Mouse (Mus musculus): ENCODE measurements at regions not wholly inside any gene's neighbourhood (a gene's known extent, or its start where the extent isn't known, plus 50 kb on each side); places are given as distances from the start of the nearest gene placed in this dataset.

DNA sequence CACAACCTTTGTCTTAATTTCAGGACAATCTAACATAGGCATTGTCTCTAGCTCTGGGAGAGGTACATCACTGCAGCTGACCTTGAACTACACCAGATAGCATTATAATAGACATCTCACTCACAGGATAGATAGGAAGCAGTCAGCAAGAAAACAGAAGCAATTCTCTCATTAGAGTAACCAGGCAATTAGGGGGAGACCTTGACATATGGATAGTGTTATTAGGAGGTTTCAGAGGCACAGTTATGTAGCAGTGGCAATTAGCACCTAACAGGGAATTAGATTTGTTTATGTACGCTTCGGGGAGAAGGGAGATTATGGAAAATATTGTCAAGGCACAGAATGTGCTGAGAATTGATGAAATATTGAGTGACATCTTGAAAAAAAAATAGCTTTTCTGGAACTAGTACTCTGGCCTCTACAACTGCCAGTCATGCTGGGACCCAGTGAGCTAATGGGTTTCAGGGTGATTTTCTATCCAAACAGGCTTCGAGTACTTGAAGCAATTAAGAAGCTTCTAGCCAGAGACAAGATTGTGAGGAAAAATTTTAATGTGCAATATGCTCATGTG, 216.8 kb upstream of the Aco1 start:
- Histone ChIP-seq H3K36me3 (ENCODE audit: control insufficient read depth, insufficient read depth, low read length) (no peaks in the 10 kb centered on the region), H3K4me1 (ENCODE audit: control insufficient read depth, insufficient read depth, low read length) (no peaks in the 10 kb centered on the region), H3K4me3 (ENCODE audit: low read depth, low read length) (no peak overlapping the region), H3K9me3 (replicated peaks; ENCODE audit: control insufficient read depth, low read length, poor library complexity, severe bottlenecking) (no peaks in the 10 kb centered on the region), H3K4me2 (ENCODE audit: low read length) (no peak overlapping the region), H3K27me3 (ENCODE audit: control insufficient read depth, insufficient read depth, low read depth, low read length) (no peaks in the 10 kb centered on the region), H3K9ac (ENCODE audit: low read depth, low read length) (no peak overlapping the region), H3K27ac (ENCODE audit: low read length) (no peak overlapping the region)
- WGBS, result 86% methylated on average over 3 of the region's 3 CpGs
- ATAC-seq, result no peak

DNA sequence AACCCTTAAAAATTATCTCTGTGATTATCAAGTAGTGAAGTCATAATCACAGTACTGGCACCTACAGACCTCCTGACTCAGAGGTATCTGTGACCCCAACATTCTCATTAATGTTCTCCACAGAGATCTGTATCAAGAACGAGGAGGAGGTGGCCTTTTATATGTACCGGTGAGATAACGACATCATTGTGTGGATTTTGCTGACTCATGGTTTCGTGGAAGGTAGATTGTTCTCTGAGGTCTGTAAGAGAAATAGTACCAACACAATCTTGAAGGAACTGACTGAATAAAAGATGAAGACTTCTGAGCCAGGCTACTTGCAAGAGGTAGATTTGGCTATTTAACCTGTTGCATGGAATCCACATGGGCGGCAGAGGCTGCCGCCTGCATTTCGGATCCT, 216.3 kb upstream of the Aco1 start:
- Histone ChIP-seq H3K9ac (ENCODE audit: low read depth, low read length) (no peak overlapping the region), H3K4me3 (ENCODE audit: low read depth, low read length) (no peak overlapping the region), H3K4me2 (ENCODE audit: low read length) (no peak overlapping the region), H3K27ac (ENCODE audit: low read length) (no peak overlapping the region), H3K9me3 (replicated peaks; ENCODE audit: control insufficient read depth, low read length, poor library complexity, severe bottlenecking) (no peaks in the 10 kb centered on the region), H3K36me3 (ENCODE audit: control insufficient read depth, insufficient read depth, low read length) (no peaks in the 10 kb centered on the region), H3K27me3 (ENCODE audit: control insufficient read depth, insufficient read depth, low read depth, low read length) (no peaks in the 10 kb centered on the region), H3K4me1 (ENCODE audit: control insufficient read depth, insufficient read depth, low read length) (no peaks in the 10 kb centered on the region)
- no peak for ATAC-seq
- 89% methylated on average over 7 of the region's 7 CpGs for WGBS

DNA sequence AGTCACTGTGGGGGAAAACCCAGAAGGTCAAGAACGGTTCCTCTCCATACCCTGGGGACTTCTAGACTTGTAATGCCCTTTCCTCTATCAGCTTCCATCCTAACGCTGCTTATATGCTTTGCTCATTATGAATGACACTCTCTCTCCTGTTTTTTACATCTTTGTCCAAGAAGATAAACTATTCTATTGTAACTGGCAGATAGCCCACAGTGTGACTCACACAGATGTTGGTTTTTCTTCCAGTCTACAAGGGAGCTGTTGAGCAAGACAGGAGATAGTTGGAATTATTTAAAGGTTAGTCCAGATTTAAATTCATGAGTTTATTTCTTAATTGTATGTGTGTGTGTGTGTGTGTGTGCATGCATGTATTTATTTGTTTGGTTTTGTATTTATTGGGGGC, 214.4 kb upstream of the Aco1 start:
- H3K4me3 ChIP-seq (ENCODE audit: low read depth, low read length), result no peak overlapping the region
- no peaks in the 10 kb centered on the region for H3K27me3 ChIP-seq (ENCODE audit: control insufficient read depth, insufficient read depth, low read depth, low read length)
- H3K4me2 ChIP-seq (ENCODE audit: low read length), result no peak overlapping the region
- no peak for ATAC-seq
- no peaks in the 10 kb centered on the region for H3K4me1 ChIP-seq (ENCODE audit: control insufficient read depth, insufficient read depth, low read length)
- no peak overlapping the region for H3K9ac ChIP-seq (ENCODE audit: low read depth, low read length)
- whole genome bisulfite sequencing, result 71% methylated on average over 2 of the region's 2 CpGs
- no peaks in the 10 kb centered on the region for H3K36me3 ChIP-seq (ENCODE audit: control insufficient read depth, insufficient read depth, low read length)
- H3K9me3 ChIP-seq (replicated peaks; ENCODE audit: control insufficient read depth, low read length, poor library complexity, severe bottlenecking), result no peaks in the 10 kb centered on the region
- no peak overlapping the region for H3K27ac ChIP-seq (ENCODE audit: low read length)

DNA sequence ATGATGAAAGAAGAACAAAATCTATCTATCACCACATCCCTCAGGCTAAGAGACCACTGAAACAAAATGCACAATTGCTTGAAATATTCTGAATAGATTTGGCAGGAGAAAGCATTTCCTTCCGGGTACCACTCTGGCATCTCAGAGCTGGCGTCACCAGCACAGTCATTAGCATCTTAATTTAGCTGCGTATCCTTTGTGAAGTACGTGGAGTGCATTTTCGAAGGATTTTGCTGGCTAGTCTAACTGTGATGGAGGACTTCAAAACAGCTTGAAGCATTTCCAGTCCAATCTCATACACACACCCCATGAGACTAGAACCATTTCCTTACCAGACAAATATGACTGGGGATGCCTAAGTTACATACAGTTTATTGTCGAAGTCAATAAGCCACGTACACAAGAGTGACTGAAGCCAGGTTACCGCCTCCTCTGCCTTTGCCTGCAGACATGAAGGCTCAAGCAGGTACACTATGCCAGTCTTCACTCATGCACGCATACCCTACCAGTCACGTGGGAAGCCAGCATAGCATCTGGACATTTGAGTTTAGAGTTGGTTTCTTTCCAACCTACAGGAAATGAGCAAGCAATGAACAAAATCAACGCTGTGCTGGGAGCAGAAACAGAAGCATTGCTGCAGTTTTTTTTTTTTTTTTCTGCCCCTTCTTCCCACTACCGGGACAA, 208.7 kb upstream of the Aco1 start:
- H3K4me2 ChIP-seq (ENCODE audit: low read length), result no peak overlapping the region
- 83% methylated on average over 12 of the region's 12 CpGs for WGBS
- H3K36me3 ChIP-seq (ENCODE audit: control insufficient read depth, insufficient read depth, low read length), result no peaks in the 10 kb centered on the region
- H3K9me3 ChIP-seq (replicated peaks; ENCODE audit: control insufficient read depth, low read length, poor library complexity, severe bottlenecking), result no peaks in the 10 kb centered on the region
- H3K9ac ChIP-seq (ENCODE audit: low read depth, low read length), result no peak overlapping the region
- H3K4me3 ChIP-seq (ENCODE audit: low read depth, low read length), result no peak overlapping the region
- H3K27ac ChIP-seq (ENCODE audit: low read length), result no peak overlapping the region
- H3K4me1 ChIP-seq (ENCODE audit: control insufficient read depth, insufficient read depth, low read length), result no peaks in the 10 kb centered on the region
- no peaks in the 10 kb centered on the region for H3K27me3 ChIP-seq (ENCODE audit: control insufficient read depth, insufficient read depth, low read depth, low read length)
- ATAC-seq, result no peak

DNA sequence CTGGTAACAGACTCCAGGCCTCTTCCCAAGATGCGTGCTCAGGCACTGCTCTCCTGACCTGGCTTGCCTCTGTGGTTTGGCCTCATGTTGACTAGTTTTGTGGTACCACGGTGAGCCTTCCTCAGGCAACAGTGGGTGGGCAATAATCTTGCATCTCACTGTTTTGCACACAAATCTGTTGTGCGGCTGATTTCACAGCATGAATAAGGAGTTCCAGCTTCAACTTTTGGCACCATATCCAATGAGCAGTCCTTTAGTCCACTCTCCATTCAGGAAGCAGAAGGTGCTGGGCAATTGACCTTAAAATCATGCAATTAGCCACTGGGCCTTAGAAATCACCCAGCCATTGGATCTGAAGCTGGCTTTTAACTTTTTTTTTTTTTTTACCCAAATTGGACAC, 184.2 kb upstream of the Aco1 start:
- Histone ChIP-seq H3K9ac (ENCODE audit: low read depth, low read length) (no peak overlapping the region), H3K9me3 (replicated peaks; ENCODE audit: control insufficient read depth, low read length, poor library complexity, severe bottlenecking) (no peaks in the 10 kb centered on the region), H3K27ac (ENCODE audit: low read length) (no peak overlapping the region), H3K4me2 (ENCODE audit: low read length) (no peak overlapping the region), H3K27me3 (ENCODE audit: control insufficient read depth, insufficient read depth, low read depth, low read length) (no peaks in the 10 kb centered on the region), H3K4me1 (ENCODE audit: control insufficient read depth, insufficient read depth, low read length) (no peaks in the 10 kb centered on the region), H3K4me3 (ENCODE audit: low read depth, low read length) (no peak overlapping the region), H3K36me3 (ENCODE audit: control insufficient read depth, insufficient read depth, low read length) (no peaks in the 10 kb centered on the region)
- ATAC-seq, result no peak
- 72% methylated on average over 3 of the region's 3 CpGs for WGBS

DNA sequence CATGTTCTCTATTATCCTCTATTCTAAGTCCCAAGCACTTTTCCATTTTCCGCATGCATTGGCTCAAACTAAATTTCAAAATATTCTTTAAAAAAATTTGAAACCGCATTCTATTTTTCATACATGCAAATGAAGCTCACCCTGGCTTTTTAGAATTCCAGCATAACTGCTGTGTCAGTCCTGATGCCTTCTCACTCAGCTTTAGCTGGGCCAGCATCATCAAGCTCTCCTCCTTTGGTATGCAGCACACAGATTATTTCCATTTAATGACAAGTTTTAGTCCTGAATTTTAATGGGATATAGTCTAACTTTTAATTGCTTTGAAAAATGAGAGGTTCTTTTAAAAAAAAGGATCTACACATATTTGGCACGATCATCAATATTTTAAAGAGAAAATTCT, 174.9 kb upstream of the Aco1 start:
- whole genome bisulfite sequencing, result 80% methylated on average over 3 of the region's 3 CpGs
- H3K9me3 ChIP-seq (replicated peaks; ENCODE audit: control insufficient read depth, low read length, poor library complexity, severe bottlenecking), result no peaks in the 10 kb centered on the region
- H3K4me1 ChIP-seq (ENCODE audit: control insufficient read depth, insufficient read depth, low read length), result no peaks in the 10 kb centered on the region
- H3K27me3 ChIP-seq (ENCODE audit: control insufficient read depth, insufficient read depth, low read depth, low read length), result no peaks in the 10 kb centered on the region
- no peak overlapping the region for H3K27ac ChIP-seq (ENCODE audit: low read length)
- no peak overlapping the region for H3K9ac ChIP-seq (ENCODE audit: low read depth, low read length)
- no peak for ATAC-seq
- no peaks in the 10 kb centered on the region for H3K36me3 ChIP-seq (ENCODE audit: control insufficient read depth, insufficient read depth, low read length)
- no peak overlapping the region for H3K4me2 ChIP-seq (ENCODE audit: low read length)
- no peak overlapping the region for H3K4me3 ChIP-seq (ENCODE audit: low read depth, low read length)

DNA sequence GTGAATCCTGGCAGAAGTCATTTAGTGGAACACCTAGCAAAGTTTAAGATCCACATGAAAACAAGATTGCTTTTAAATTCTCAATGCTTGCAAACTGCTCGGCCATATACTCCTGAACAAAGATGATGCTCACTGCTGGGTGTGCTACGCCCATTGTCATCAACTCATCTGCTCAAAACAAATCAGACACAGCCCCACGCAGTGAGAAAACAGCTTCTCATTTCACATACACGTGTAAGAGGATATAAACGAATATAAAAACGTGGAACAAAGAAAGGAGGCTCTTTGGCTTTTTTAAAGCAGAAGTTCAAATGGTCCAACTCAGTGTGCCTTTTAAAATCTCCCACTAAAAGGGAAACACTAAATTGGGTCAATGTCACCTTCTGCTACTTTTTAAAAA, 151.5 kb upstream of the Aco1 start:
- Histone ChIP-seq H3K4me3 (ENCODE audit: low read depth, low read length) (no peak overlapping the region), H3K27ac (ENCODE audit: low read length) (no peak overlapping the region), H3K9me3 (replicated peaks; ENCODE audit: control insufficient read depth, low read length, poor library complexity, severe bottlenecking) (no peaks in the 10 kb centered on the region), H3K9ac (ENCODE audit: low read depth, low read length) (no peak overlapping the region), H3K4me2 (ENCODE audit: low read length) (no peak overlapping the region), H3K4me1 (ENCODE audit: control insufficient read depth, insufficient read depth, low read length) (no peaks in the 10 kb centered on the region), H3K36me3 (ENCODE audit: control insufficient read depth, insufficient read depth, low read length) (no peaks in the 10 kb centered on the region), H3K27me3 (ENCODE audit: control insufficient read depth, insufficient read depth, low read depth, low read length) (no peaks in the 10 kb centered on the region)
- no peak for ATAC-seq
- 71% methylated on average over 6 of the region's 6 CpGs for WGBS

DNA sequence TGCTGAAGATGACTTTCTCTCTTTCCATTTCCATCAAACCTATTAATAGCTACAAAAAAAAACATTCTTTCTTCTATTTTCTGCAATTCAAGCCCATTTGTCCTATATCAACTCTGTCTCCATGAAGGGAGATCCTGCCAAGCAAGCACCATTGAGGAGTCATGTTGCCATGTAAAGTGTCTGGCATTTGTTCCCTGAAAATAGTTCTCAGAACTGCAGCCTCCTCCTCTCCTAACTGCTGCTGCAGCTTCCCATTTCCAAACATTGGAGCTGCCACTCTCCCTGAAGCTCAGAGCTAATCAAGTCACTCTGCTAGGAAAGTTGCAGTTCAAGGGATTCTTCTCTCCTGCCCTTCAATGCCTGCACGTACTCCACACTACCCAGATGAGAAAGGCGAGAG, 151.0 kb upstream of the Aco1 start:
- no peak overlapping the region for H3K4me2 ChIP-seq (ENCODE audit: low read length)
- no peak for ATAC-seq
- H3K9ac ChIP-seq (ENCODE audit: low read depth, low read length), result no peak overlapping the region
- no peak overlapping the region for H3K27ac ChIP-seq (ENCODE audit: low read length)
- 85% methylated on average over 2 of the region's 2 CpGs for WGBS
- no peaks in the 10 kb centered on the region for H3K9me3 ChIP-seq (replicated peaks; ENCODE audit: control insufficient read depth, low read length, poor library complexity, severe bottlenecking)
- no peak overlapping the region for H3K4me3 ChIP-seq (ENCODE audit: low read depth, low read length)
- no peaks in the 10 kb centered on the region for H3K27me3 ChIP-seq (ENCODE audit: control insufficient read depth, insufficient read depth, low read depth, low read length)
- no peaks in the 10 kb centered on the region for H3K4me1 ChIP-seq (ENCODE audit: control insufficient read depth, insufficient read depth, low read length)
- no peaks in the 10 kb centered on the region for H3K36me3 ChIP-seq (ENCODE audit: control insufficient read depth, insufficient read depth, low read length)

DNA sequence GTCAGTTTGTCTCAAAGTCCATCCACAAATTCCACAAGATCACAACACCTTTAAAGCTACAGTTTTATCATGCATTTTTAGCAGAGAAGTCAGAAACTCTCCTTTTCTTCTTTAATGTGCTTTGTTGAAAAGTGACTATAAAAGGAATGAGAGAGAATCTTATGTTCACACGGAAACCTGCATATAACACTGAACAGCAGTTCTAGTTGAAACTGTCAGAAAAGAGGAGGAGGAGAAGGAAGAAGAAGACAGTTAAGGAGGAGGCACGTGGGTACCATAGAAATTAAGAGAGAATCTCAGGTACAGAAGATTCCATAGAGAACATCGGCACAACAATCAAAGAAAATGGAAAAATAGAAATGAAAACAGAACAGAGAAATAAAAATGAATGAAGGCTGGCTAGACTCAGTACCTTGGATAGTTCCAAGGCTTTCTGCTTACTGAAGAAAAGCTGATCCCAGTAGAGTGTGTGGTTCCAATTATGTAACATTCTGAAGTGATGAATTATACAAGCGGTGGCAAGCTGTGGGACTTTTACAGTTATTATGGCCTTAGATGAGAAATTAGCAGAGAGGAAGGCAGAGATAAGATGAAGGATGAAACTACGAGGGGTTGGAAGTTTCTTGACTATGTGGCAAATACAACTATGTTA, 144.0 kb upstream of the Aco1 start:
- Histone ChIP-seq H3K4me3 (ENCODE audit: low read depth, low read length) (no peak overlapping the region), H3K9me3 (replicated peaks; ENCODE audit: control insufficient read depth, low read length, poor library complexity, severe bottlenecking) (peaks cover 3% of the 10 kb centered on the region; the same call in 1 of the 2 replicates), H3K27ac (ENCODE audit: low read length) (no peak overlapping the region), H3K4me1 (ENCODE audit: control insufficient read depth, insufficient read depth, low read length) (no peaks in the 10 kb centered on the region), H3K36me3 (ENCODE audit: control insufficient read depth, insufficient read depth, low read length) (no peaks in the 10 kb centered on the region), H3K9ac (ENCODE audit: low read depth, low read length) (no peak overlapping the region), H3K27me3 (ENCODE audit: control insufficient read depth, insufficient read depth, low read depth, low read length) (no peaks in the 10 kb centered on the region), H3K4me2 (ENCODE audit: low read length) (no peak overlapping the region)
- ATAC-seq, result no peak
- WGBS, result 75% methylated on average over 5 of the region's 5 CpGs

All from midbrain, embryonic 16.5 days (tissue).